Mouse (Mus musculus) gastrocnemius, adult 8-10 months (tissue): Measurements from ENCODE around the gene Mt1. TPM values are rescaled to one million over a fixed set of nuclear protein-coding genes. Genes with fewer than 3 reads are reported as not detected.
"Not testable (repeated sequence)": the region's sequence is repeated elsewhere in the genome, so short reads cannot be mapped to it uniquely, and the experiment has no call there.

Experiments
- DNase-seq, 2 experiments: peaks; one replicate each; pipeline ENCODE4 v3.0.0; 2022; ENCODE audit warnings: low spot score in 2 of 2
- total RNA-seq, 4 experiments: library from RNA; stranded (reverse); gene quantifications; 2 replicates each; pipeline ENCODE4 v1.2.4; 2022

Mt1 gene
- total RNA-seq, result 10 to 100 TPM; 11.7 to 74.5 (median 17.7) TPM

DNA sequence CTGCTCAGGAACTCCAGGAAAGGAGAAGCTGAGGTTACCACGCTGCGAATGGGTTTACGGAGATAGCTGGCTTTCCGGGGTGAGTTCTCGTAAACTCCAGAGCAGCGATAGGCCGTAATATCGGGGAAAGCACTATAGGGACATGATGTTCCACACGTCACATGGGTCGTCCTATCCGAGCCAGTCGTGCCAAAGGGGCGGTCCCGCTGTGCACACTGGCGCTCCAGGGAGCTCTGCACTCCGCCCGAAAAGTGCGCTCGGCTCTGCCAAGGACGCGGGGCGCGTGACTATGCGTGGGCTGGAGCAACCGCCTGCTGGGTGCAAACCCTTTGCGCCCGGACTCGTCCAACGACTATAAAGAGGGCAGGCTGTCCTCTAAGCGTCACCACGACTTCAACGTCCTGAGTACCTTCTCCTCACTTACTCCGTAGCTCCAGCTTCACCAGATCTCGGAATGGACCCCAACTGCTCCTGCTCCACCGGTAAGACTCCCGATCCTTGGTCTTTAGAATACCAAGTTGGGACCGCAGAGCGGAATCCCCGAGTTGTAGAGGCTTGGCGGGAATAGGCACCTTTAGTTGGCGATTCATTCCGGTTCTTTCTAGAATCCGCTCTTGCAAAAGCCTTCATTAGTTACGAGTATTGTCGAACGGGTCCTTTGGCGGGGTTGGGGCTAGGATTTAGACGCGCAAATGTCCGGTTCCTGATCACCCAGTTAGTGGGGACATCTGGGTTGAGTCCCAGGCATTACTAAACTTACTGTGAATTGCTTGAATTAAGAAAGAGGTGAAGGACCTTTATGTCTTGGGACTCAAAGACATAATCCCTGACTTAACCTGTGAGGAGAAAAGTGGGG is at the start of gene Mt1:
Gene Mt1, plus strand, starts transcription at position 226 of the 856 bp plus-strand sequence.
- DNase-seq, result peak; percentile 87 to 88

DNA sequence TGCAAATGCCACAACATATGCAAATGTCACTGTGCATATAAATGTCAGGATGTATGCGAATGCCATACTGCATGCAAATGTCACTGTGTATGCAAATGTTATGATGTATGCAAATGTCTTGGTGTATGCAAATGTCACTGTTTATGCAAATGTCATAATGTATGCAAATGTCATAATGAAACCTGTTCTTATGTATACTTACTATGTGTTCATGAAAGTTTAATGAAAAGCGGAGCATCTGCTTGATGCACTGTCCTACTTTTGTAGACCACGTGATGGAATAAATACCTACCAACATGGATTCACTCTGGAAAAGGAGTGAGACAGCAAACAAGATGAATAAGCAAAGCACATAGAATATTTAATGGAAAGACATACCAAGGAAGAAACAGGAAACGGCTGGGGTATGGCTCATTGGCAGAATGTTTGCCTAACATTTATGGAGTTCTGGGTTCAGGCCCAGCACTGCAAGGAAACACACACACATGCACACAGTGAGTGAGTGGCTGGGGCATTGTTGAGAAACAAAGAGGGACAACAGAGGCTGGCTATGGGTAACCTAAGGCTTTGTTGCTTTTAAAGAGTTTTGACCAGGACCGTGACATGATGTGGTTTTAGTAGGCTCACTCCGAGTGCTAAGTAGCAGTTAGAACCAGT is 49.6 kb upstream of the Mt1 start:
- no peak for DNase-seq

GRCm38 (mm10) chr8:94130126-94130525 is 48.8 kb upstream of the Mt1 start:
- DNase-seq, result no peak

DNA sequence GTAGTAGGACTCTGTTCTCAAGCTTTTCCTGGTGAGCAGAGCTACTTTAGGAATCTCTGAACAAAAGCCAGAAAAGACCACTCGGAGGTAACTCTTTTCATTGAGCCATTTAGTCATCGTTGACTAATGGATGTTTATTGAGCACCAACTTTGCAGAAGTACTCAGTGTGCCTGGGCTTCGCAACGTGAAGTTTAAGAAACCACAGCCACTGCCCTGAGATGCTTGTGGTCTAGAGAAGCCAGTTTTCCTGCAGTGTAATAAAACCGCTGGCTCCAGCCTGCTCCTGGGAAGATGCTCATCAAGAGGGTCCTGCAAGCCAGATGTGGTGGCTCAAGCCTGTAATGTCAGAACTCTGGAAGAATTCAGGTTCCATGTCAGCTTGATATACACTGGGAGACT is 46.8 kb upstream of the Mt1 start:
- no peak for DNase-seq

DNA sequence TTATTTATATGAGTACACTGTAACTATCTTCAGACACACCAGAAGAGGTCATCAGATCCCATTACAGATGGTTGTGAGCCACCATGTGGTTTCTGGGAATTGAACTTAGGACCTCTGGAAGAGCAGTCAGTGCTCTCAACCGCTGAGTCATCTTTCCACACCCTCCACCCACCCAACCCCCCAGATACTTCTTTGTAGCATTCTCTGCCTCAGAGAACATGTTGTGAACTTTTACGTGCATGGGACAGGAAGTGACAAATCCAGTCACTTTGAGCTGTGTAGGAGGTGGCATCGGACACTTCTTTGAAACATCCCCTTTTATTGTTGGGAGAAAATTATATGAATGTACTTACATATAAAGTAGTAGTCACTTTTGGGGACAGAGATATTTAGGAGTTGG is 44.3 kb upstream of the Mt1 start:
- not testable (repeated sequence) for DNase-seq

- no peak for DNase-seq
These were observed 43.3 kb upstream of the Mt1 start for GRCm38 (mm10) chr8:94135556-94135955.

GRCm38 (mm10) chr8:94136192-94136591 is 42.7 kb upstream of the Mt1 start:
- DNase-seq, result no peak

DNA sequence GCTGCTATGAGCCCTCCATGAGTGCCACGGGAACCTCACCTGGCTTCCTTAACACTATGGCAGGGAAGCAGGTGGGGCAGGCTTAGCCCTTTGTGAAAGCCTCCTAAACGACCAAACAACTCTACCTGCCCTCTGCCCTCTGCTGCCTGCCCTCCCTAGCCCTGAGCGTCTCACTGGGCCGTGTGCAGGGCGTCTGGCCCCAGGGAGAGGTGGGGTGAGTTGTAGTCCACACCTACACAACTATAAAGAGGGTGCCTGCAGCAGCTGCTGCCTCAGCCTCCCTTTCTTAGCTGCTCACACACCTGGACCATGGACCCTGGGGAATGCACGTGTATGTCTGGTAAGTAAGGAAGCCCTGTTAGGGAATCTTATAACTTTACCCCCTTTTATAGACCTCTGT is 41.9 kb upstream of the Mt1 start, which contains the start of gene Mt4:
Gene Mt4, plus strand, starts transcription at position 265 of the 400 bp plus-strand sequence.
- DNase-seq, result no peak

DNA sequence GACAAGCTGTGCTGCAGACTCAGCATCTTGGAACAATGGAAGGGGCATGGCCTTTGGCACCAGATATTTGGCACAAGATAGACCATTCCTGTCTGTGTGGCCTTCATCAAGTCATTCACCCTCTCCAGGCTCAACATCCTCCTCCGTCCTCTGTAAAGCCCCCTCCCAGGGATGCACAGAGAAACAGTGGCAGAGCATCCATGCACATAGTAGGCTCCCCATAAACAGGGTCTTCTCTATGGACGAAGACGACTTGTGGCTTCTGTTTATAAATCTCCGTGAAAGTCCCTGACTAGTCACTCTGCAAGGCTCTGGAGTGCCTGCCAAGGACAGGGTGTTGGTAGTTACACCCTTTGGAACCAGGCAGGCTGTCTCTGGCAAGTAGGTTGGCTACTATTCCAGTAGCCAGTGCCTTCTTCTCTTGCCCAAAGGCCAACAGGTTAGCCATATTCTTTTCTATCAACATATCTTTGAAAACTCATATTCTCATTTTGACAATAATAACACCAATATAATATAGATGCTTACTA is 38.6 kb upstream of the Mt1 start:
- DNase-seq, result peak in 1 of 2 experiments; percentile 12

DNA sequence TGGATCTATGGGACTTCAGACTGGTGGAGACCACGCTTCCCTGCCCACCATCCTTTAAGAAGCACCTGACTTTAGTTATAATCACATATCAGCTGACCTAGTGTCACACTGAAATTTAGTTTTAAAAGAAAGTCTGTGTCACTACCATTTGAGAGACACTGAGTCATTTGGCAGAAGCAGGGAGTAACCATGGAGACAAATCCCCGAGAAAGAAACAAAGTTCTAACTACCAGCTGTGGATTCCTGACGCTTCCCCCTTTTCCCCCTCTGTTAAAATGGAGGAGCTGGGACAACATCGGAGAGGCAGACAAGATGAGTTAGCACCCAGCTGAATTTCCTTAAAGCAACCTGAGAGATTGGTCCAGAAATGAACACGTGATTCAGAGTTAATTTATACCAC is 30.6 kb upstream of the Mt1 start:
- DNase-seq, result no peak

GRCm38 (mm10) chr8:94150925-94151324 is 28.0 kb upstream of the Mt1 start:
- DNase-seq, result no peak

- DNase-seq, result peak in 1 of 2 experiments; percentile 50
These were observed 26.2 kb upstream of the Mt1 start, which contains the start of gene Mt3 for GRCm38 (mm10) chr8:94152513-94153300. Gene Mt3, plus strand, starts transcription at chr8:94152607.

GRCm38 (mm10) chr8:94153451-94153850 is 25.4 kb upstream of the Mt1 start:
- DNase-seq, result no peak

DNA sequence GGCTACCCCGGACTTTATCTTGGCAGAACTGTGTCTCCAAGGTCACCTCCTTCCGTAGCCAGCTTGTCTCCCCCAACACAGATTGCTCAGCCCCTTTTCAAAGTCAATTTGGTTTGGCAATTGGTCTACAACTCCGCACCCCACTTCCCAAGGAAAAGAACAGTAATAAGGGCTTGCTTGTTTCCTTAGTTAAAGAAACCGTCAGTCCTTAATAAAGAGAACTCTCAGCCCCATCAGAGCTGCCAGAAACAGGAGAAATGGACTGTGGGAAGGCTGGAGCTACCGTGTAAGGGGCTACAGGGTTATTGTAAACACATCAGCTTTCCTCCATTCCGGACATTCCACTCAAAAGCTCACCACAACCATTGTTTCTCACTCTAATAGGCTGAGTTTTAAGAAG is 24.3 kb upstream of the Mt1 start:
- no peak for DNase-seq

- no peak for DNase-seq
These were observed 22.8 kb upstream of the Mt1 start for GRCm38 (mm10) chr8:94156092-94156491.

- DNase-seq, result not testable (repeated sequence)
These were observed 13.1 kb upstream of the Mt1 start for GRCm38 (mm10) chr8:94165772-94166171.

- peak; percentile 82 to 83 for DNase-seq
These were observed 11.6 kb upstream of the Mt1 start for GRCm38 (mm10) chr8:94167244-94167643.

- no peak for DNase-seq
These were observed 9.3 kb upstream of the Mt1 start for GRCm38 (mm10) chr8:94169547-94169946.

- DNase-seq, result peak; percentile 62 to 63
These were observed 7.5 kb upstream of the Mt1 start for GRCm38 (mm10) chr8:94171321-94171755.

GRCm38 (mm10) chr8:94172075-94172808 is 6.6 kb upstream of the Mt1 start, which contains the start of gene Mt2:
Gene Mt2, plus strand, starts transcription at chr8:94172664.
- peak; percentile 57 to 61 for DNase-seq
